ENCODE assay signal across 38 mouse cellular contexts in the genomic region with DNA sequence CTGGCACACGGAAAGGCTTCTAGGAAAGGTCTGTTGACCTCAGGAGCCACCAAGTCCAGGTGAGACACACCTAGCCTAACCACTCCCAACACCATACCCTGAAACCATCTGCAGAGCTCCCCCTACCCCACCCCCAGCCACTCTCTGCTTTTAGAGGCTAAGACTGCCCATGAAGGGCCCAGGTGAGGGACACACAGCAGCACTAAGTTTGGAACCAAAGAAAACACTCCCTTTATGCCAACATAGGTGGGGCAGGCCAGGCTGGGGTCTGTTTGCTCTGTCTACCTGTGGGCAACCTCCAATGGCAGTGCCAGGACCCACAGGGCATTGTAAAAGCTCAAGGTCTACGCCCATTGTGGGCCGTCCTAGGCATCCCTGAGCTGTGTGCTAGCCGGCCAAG. TPM values are rescaled to one million over a fixed set of nuclear protein-coding genes. Genes with fewer than 3 reads are reported as not detected.
DNase-seq lines count a peak whose midpoint lies in the region; ATAC-seq and TF ChIP-seq lines count a peak whose summit lies in the region.
"Had no signal": no experiment of that assay in that cellular context is flagged by ENCODE, and none has a peak within 500 bp of the region (broad histone marks: within the 10 kb centered on the region; RNA-seq: fewer than 3 reads in every experiment).

No protein-coding gene starts in this region.

- 78% methylated on average over 4 of the region's 4 CpGs for WGBS in lung, postnatal 0 days
- 86% methylated on average over 4 of the region's 4 CpGs for WGBS in intestine, embryonic 16.5 days
- WGBS in stomach, embryonic 14.5 days = 73% methylated on average over 4 of the region's 4 CpGs

- H3K27me3 ChIP-seq in lung, postnatal 0 days (replicated peaks; ENCODE audit: insufficient read depth, low read length) = no peaks in the 10 kb centered on the region
- H3K27me3 ChIP-seq in ES-Bruce4 (ENCODE audit: control insufficient read depth, insufficient read depth, low read length, poor library complexity, severe bottlenecking) = no peaks in the 10 kb centered on the region
- no peaks in the 10 kb centered on the region for H3K27me3 ChIP-seq in intestine, embryonic 16.5 days (replicated peaks; ENCODE audit: control insufficient read depth, insufficient read depth, low read length)
- no peaks in the 10 kb centered on the region for H3K27me3 ChIP-seq in stomach, embryonic 14.5 days (ENCODE audit: control insufficient read depth, insufficient read depth, low read length)
- H3K27me3 ChIP-seq: embryonic facial prominence, embryonic 12.5 days; hindbrain, embryonic 15.5 days; neural tube, embryonic 12.5 days had no signal

- no peak for TF ChIP-seq CTCF in lung, postnatal 0 days (IDR thresholded peaks at IDR 0.05)
- TF ChIP-seq CTCF in ES-Bruce4 (IDR thresholded peaks at IDR 0.05; ENCODE audit: low read depth, low read length) = no peak

- H3K27ac ChIP-seq in lung, postnatal 0 days (ENCODE audit: low read length) = no peak overlapping the region
- no peak overlapping the region for H3K27ac ChIP-seq in ES-Bruce4 (ENCODE audit: insufficient read depth, low read length)
- no peak overlapping the region for H3K27ac ChIP-seq in intestine, embryonic 16.5 days (ENCODE audit: low read length)
- H3K27ac ChIP-seq in stomach, embryonic 14.5 days (ENCODE audit: low read length) = no peak overlapping the region
- H3K27ac ChIP-seq: embryonic facial prominence, embryonic 12.5 days; forebrain, embryonic 15.5 days; heart, embryonic 13.5 days; hindbrain, embryonic 10.5 days; hindbrain, embryonic 15.5 days; layer of hippocampus, adult 2 months; limb, embryonic 13.5 days; liver, embryonic 12.5 days; midbrain, embryonic 12.5 days; neural tube, embryonic 12.5 days had no signal

- no peaks in the 10 kb centered on the region for H3K36me3 ChIP-seq in lung, postnatal 0 days (ENCODE audit: insufficient read depth, low read length)
- no peaks in the 10 kb centered on the region for H3K36me3 ChIP-seq in ES-Bruce4 (ENCODE audit: control insufficient read depth, insufficient read depth, low read length, poor library complexity, severe bottlenecking)
- no peaks in the 10 kb centered on the region for H3K36me3 ChIP-seq in intestine, embryonic 16.5 days (ENCODE audit: control insufficient read depth, insufficient read depth, low read length)
- H3K36me3 ChIP-seq in stomach, embryonic 14.5 days (ENCODE audit: control insufficient read depth, insufficient read depth, low read length) = no peaks in the 10 kb centered on the region
- H3K36me3 ChIP-seq: embryonic facial prominence, embryonic 12.5 days; forebrain, embryonic 15.5 days; G1E; heart, embryonic 13.5 days; hindbrain, embryonic 10.5 days; hindbrain, embryonic 15.5 days; limb, embryonic 13.5 days; liver, embryonic 12.5 days; midbrain, embryonic 12.5 days; neural tube, embryonic 12.5 days had no signal

- TF ChIP-seq EP300 in lung, postnatal 0 days (IDR thresholded peaks at IDR 0.05) = no peak
- TF ChIP-seq EP300 in ES-Bruce4 (IDR thresholded peaks at IDR 0.05; ENCODE audit: insufficient read depth, low read depth, low read length) = no peak

- intact Hi-C loops in heart, postnatal 25 days (cut with DNase I) = no loop called here

- TF ChIP-seq POLR2A in ES-Bruce4 (IDR thresholded peaks at IDR 0.05; ENCODE audit: insufficient read depth, low read length) = no peak

- H3K9ac ChIP-seq in lung, postnatal 0 days (replicated peaks; ENCODE audit: low read depth) = no peak overlapping the region
- H3K9ac ChIP-seq in ES-Bruce4 (ENCODE audit: low read depth, poor library complexity, severe bottlenecking) = no peak overlapping the region
- H3K9ac ChIP-seq in intestine, embryonic 16.5 days (ENCODE audit: low read depth, low read length) = no peak overlapping the region
- H3K9ac ChIP-seq in stomach, embryonic 14.5 days (replicated peaks; ENCODE audit: low read depth, low read length) = no peak overlapping the region
- H3K9ac ChIP-seq: embryonic facial prominence, embryonic 12.5 days; forebrain, embryonic 15.5 days; heart, embryonic 13.5 days; hindbrain, embryonic 15.5 days; limb, embryonic 13.5 days; liver, embryonic 12.5 days; liver, postnatal 0 days; midbrain, embryonic 12.5 days; neural tube, embryonic 12.5 days had no signal

- peak; percentile 9 for DNase-seq in lung, postnatal 0 days (ENCODE audit: low spot score)
- no peak for DNase-seq in lung, postnatal 10 days
- DNase-seq in cerebellum, adult 18-20 months = no peak
- DNase-seq in kidney, postnatal 25 days = no peak
- DNase-seq in heart, postnatal 25 days (ENCODE audit: low spot score) = no peak
- DNase-seq: adrenal gland, adult 8-10 months; cerebellum, adult 8-10 months; cerebellum, postnatal 25 days; embryo, embryonic 11 days; gastrocnemius, postnatal 36 days; heart, postnatal 10 days; kidney, adult 8-10 months; kidney, postnatal 10 days; liver, postnatal 0 days had no signal

- H3K4me1 ChIP-seq in lung, postnatal 0 days (ENCODE audit: insufficient read depth, low read depth, low read length) = no peaks in the 10 kb centered on the region
- H3K4me1 ChIP-seq in ES-Bruce4 (ENCODE audit: control insufficient read depth, insufficient read depth, low read length) = peaks cover 4% of the 10 kb centered on the region
- H3K4me1 ChIP-seq in intestine, embryonic 16.5 days (ENCODE audit: control insufficient read depth, insufficient read depth, low read length) = no peaks in the 10 kb centered on the region
- H3K4me1 ChIP-seq in stomach, embryonic 14.5 days (ENCODE audit: control insufficient read depth, insufficient read depth, low read length) = peaks cover 5% of the 10 kb centered on the region; the same call in 1 of the 2 replicates
- H3K4me1 ChIP-seq: embryonic facial prominence, embryonic 12.5 days; limb, embryonic 13.5 days; midbrain, embryonic 12.5 days had no signal

- no peak overlapping the region for H3K4me2 ChIP-seq in lung, postnatal 0 days (replicated peaks; ENCODE audit: low read depth, low read length)
- no peak overlapping the region for H3K4me2 ChIP-seq in intestine, embryonic 16.5 days (ENCODE audit: low read depth, low read length)
- no peak overlapping the region for H3K4me2 ChIP-seq in stomach, embryonic 14.5 days (replicated peaks; ENCODE audit: low read depth, low read length)
- H3K4me2 ChIP-seq: embryonic facial prominence, embryonic 12.5 days; forebrain, embryonic 15.5 days; heart, embryonic 13.5 days; hindbrain, embryonic 15.5 days; limb, embryonic 13.5 days; liver, embryonic 12.5 days; midbrain, embryonic 12.5 days; neural tube, embryonic 12.5 days had no signal

- peak; percentile 63 for ATAC-seq in lung, postnatal 0 days
- peak; percentile 55 for ATAC-seq in intestine, embryonic 16.5 days
- ATAC-seq in stomach, embryonic 14.5 days (ENCODE audit: insufficient number of reproducible peaks, insufficient read depth, low FRiP score, low read depth) = peak; percentile 90
- ATAC-seq: CD4-positive, CD25-positive, alpha-beta regulatory T cell, adult 4 months; forebrain, embryonic 15.5 days; inflammation-experienced regulatory T-cells, adult 6 months; liver, embryonic 12.5 days; liver, postnatal 0 days had no signal

- H3K4me3 ChIP-seq in lung, postnatal 0 days (ENCODE audit: low read depth, low read length) = no peak overlapping the region
- 0 out of 2 replicates have a peak overlapping the region, but pooled peaks have one; percentile 1 for H3K4me3 ChIP-seq in ES-Bruce4 (ENCODE audit: low read depth, low read length)
- H3K4me3 ChIP-seq in intestine, embryonic 16.5 days (ENCODE audit: low read length) = no peak overlapping the region
- H3K4me3 ChIP-seq in stomach, embryonic 14.5 days (ENCODE audit: low read depth, low read length) = no peak overlapping the region
- H3K4me3 ChIP-seq: embryonic facial prominence, embryonic 12.5 days; forebrain, embryonic 15.5 days; heart, embryonic 13.5 days; hindbrain, embryonic 10.5 days; hindbrain, embryonic 15.5 days; layer of hippocampus, adult 2 months; limb, embryonic 13.5 days; liver, embryonic 12.5 days; midbrain, embryonic 12.5 days; myocyte; neural tube, embryonic 12.5 days had no signal

- H3K9me3 ChIP-seq in lung, postnatal 0 days (ENCODE audit: low read length) = no peaks in the 10 kb centered on the region
- no peaks in the 10 kb centered on the region for H3K9me3 ChIP-seq in ES-Bruce4 (replicated peaks; ENCODE audit: control insufficient read depth, insufficient read depth, low read length, poor library complexity, severe bottlenecking)
- H3K9me3 ChIP-seq in intestine, embryonic 16.5 days (ENCODE audit: control insufficient read depth, low read length) = no peaks in the 10 kb centered on the region
- no peaks in the 10 kb centered on the region for H3K9me3 ChIP-seq in stomach, embryonic 14.5 days (ENCODE audit: control insufficient read depth, low read depth, low read length)
- H3K9me3 ChIP-seq: embryonic facial prominence, embryonic 12.5 days; forebrain, embryonic 15.5 days; G1E; heart, embryonic 13.5 days; hindbrain, embryonic 10.5 days; hindbrain, embryonic 15.5 days; limb, embryonic 13.5 days; liver, embryonic 12.5 days; midbrain, embryonic 12.5 days; neural tube, embryonic 12.5 days had no signal

RNA-seq across cellular contexts. Expression of a gene that starts 1.4 kb away (rescaled TPM):
- 1.5 and 1.7 TPM in 2 replicates for polyA plus RNA-seq in lung, postnatal 0 days (2015; fragmentation: Nextera tagmentation; extraction: Ambion mirVana)
- 7.8 and 11.8 TPM in 2 replicates for polyA plus RNA-seq in ES-Bruce4 (2011; ENCODE audit: insufficient read depth, insufficient read length, low read depth, missing spikeins)
- polyA plus RNA-seq in intestine, embryonic 16.5 days (2015; fragmentation: Nextera tagmentation; extraction: Ambion mirVana) = 8.5 and 8.7 TPM in 2 replicates
- 20.7 and 27.3 TPM in 2 replicates for polyA plus RNA-seq in stomach, embryonic 14.5 days (2014; fragmentation: Nextera tagmentation; extraction: Ambion mirVana)
- total RNA-seq in heart, postnatal 25 days (2021) = not detected
- total RNA-seq: adrenal gland, adult 8-10 months; adrenal gland, postnatal 4 days; G1E; gastrocnemius, adult 18-20 months; gastrocnemius, postnatal 36 days; heart, postnatal 10 days; layer of hippocampus, adult 2 months; layer of hippocampus, postnatal 25 days; left cerebral cortex, adult 8-10 months; left cerebral cortex, postnatal 36 days; midbrain, postnatal 0 days had no signal
- polyA plus RNA-seq: CD4-positive, CD25-positive, alpha-beta regulatory T cell, adult 4 months; embryonic facial prominence, embryonic 12.5 days; forebrain, embryonic 15.5 days; frontal cortex, adult 2 months; G1E; liver, postnatal 0 days; midbrain, postnatal 0 days; myocyte had no signal

RNA-seq across cellular contexts. Expression of a gene that starts 51.1 kb away (rescaled TPM):
- 28.1 TPM in 2 replicates for polyA plus RNA-seq in lung, postnatal 0 days (2015; fragmentation: Nextera tagmentation; extraction: Ambion mirVana)
- polyA plus RNA-seq in ES-Bruce4 (2011; ENCODE audit: insufficient read depth, insufficient read length, low read depth, missing spikeins) = 131 and 134 TPM in 2 replicates
- 43.8 and 46.1 TPM in 2 replicates for polyA plus RNA-seq in intestine, embryonic 16.5 days (2015; fragmentation: Nextera tagmentation; extraction: Ambion mirVana)
- 57.1 and 57.7 TPM in 2 replicates for polyA plus RNA-seq in stomach, embryonic 14.5 days (2014; fragmentation: Nextera tagmentation; extraction: Ambion mirVana)
- 10 to 100 TPM; 37.5 to 38.3 TPM for total RNA-seq in heart, postnatal 25 days (2021)

RNA-seq across cellular contexts. Expression of a gene that starts 57.7 kb away (rescaled TPM):
- polyA plus RNA-seq in lung, postnatal 0 days (2015; fragmentation: Nextera tagmentation; extraction: Ambion mirVana) = 2.8 and 3.1 TPM in 2 replicates
- 3.9 and 4.6 TPM in 2 replicates for polyA plus RNA-seq in ES-Bruce4 (2011; ENCODE audit: insufficient read depth, insufficient read length, low read depth, missing spikeins)
- 3.4 and 4.1 TPM in 2 replicates for polyA plus RNA-seq in intestine, embryonic 16.5 days (2015; fragmentation: Nextera tagmentation; extraction: Ambion mirVana)
- 6.5 and 7.2 TPM in 2 replicates for polyA plus RNA-seq in stomach, embryonic 14.5 days (2014; fragmentation: Nextera tagmentation; extraction: Ambion mirVana)
- 1 to 10 TPM; 2.2 TPM for total RNA-seq in heart, postnatal 25 days (2021)

RNA-seq across cellular contexts. Expression of a gene that starts 57.8 kb away (rescaled TPM):
- 33.3 and 33.4 TPM in 2 replicates for polyA plus RNA-seq in lung, postnatal 0 days (2015; fragmentation: Nextera tagmentation; extraction: Ambion mirVana)
- 24.1 and 25.5 TPM in 2 replicates for polyA plus RNA-seq in ES-Bruce4 (2011; ENCODE audit: insufficient read depth, insufficient read length, low read depth, missing spikeins)
- 36.6 and 38.3 TPM in 2 replicates for polyA plus RNA-seq in intestine, embryonic 16.5 days (2015; fragmentation: Nextera tagmentation; extraction: Ambion mirVana)
- 53.8 and 54.9 TPM in 2 replicates for polyA plus RNA-seq in stomach, embryonic 14.5 days (2014; fragmentation: Nextera tagmentation; extraction: Ambion mirVana)
- 10 to 100 TPM; 44.6 to 51.7 TPM for total RNA-seq in heart, postnatal 25 days (2021)
